Mouse (Mus musculus): ENCODE measurements around the gene Lgals2. TPM values are rescaled to one million over a fixed set of nuclear protein-coding genes. Genes with fewer than 3 reads are reported as not detected.
"Not testable (repeated sequence)": the region's sequence is repeated elsewhere in the genome, so short reads cannot be mapped to it uniquely, and the experiment has no call there.

The Lgals2 gene
- 1 to 10 TPM in 1 of 2 experiments, under 1 TPM in 1; 0.52 to 1.8 TPM for total RNA-seq (2021)
- 0.73 and 0.74 TPM in 2 replicates for polyA plus RNA-seq (2012; rRNA removed)
- long read RNA-seq, partial matches to known transcripts: 0 of 1 reads
- long read RNA-seq, other reads (novel, unspliced or antisense): 1 of 1 reads

DNA sequence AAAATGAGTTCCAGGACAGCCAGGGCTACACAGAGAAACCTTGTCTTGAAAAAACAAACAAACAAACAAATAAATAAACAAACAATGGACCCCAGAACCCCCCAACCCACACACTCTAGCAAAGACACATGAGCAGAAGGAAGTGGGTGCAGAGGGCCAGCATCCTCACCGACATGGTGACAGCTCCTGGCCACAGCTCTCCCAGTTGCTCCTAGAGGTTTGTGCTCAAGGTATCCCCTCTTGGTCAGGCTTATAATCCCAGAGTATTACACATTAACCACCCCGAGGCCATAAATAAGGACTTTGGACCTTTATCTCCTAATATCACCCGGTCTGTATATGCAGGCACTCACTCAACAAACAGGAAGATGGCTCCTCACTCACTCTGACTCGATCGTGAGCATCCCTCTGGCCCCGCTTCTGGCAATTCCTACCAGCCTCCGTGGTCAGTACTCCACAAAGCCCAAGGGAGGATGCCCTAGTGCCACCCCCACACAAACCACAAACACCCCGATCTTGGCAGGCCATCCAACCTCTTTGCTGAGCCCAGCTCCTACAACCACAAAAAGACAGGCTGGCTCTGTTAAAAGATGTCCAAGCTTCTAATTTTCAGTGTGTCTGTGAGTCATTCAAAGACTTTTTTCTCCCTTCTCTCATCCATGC, at the start of gene Lgals2:
Lgals2 (minus strand) TSS at position 227 of the 663 bp plus-strand sequence.
- DNase-seq: no peak

DNA sequence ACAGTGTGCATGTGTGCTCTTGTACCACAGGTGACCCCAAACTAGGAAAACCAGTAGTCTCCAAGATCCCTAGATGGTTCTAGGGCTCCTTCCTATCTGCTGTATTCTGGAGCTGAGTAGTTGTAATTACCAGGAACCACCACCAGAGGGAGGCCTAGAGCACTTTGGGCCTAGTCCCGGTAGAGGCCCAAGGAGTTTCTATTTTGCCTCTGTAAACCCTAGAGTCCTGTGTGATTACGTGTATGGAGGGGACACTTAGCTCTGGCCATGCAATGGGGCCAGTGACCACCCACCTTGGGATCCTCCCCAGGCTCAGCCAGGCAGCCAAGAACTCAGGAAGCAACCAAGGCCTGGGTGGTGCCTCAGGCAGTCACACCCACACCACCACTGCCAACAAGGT, 47.9 kb upstream of the Lgals2 start:
- DNase-seq: peak; percentile 83

DNA sequence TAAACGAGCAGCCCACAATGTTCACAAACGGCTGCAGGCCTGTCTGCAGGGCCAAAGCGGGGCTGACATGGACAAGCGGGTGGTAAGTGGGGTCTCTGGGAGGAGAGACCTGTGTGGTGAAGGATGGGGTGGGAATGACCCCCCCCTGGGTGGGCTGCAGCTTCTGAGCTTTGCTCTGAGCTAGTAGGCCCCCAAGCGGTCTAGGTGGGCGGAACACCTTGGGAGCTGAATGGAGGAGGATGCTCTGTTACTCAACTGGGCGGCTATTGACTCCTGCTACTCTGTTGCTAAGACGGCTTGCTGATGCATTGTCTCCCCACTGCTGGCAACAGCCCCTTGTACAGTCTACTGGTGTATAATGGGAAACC, 46.1 kb upstream of the Lgals2 start:
- no peak for DNase-seq

DNA sequence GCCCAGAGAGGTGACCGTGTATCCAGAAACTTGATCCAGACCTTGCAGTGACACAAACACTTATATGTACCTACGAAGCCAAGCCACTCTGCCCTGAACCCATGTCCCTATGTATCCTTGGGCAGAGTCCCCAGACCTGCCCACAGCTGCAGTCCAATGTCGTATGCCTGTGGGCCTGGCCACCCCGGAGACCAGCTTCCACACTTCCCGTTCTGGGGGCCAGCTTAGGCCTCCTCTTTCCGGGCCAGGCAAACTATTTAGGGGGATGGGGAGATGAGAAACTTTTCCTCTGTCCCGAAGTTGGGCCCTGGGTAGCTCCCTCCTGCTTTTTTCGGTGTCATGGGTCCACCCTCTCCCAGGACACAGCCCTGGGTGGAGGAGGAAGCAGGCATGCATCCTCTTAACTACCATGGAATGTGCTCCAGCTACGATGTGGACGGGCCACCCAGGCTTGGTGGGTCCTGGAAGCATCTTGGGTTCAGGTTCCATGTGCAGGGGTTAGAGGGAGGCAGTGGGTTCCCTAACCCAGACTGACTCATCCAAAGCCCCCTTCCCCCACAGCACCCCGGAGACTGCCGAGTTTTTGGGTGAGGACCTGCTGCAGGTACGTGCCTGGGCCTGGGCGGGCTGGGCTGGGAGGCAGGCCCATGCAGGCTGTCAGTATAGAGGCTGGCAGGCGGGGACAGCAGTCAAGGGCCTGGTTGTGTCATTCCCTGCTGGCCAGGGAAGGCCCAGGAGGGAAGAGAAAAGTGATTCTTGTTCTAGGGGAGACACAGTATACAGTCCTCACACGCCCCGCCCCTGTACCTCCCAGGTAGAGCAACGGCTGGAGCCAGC, 45.5 kb upstream of the Lgals2 start:
- DNase-seq: no peak

DNA sequence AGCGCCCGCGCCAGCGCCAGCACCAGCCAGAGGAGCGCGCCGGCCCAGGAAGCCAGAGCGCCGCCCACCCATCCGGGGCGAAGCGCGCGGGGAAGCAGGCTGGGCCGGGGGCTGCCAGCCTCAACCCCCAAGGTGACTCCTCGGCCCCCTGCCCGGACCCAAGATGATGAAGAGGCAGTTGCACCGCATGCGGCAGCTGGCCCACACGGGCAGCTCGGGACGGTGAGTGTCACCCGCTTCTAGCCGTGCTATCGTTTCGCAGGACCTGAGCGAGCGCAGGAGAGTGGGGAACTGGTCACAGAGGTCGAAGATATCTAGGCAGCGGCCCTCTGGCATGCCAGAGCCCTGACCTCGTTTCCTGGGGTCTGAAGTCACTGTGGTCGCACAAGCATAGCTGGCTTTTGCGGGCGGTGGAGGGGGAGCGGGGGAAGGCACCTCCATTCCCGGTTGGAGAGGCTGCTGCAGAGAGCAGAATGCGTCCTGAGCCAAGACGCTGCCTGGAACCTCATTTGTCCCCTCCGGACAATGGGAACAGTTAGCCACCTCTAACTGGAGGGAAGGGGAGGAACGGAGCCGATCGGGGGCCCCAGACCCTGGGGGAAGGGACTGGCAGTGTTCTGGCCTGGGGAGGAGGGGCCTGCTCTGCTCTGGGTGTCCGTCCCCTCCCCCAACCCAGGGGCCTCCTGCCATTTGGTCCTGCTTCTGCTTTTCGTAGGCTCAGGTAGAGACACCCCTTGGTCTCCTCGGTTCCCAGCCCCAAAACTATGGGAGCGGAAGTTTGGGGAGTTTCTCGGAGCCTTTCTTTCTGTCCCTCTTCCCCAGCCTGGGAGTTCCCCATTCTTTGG, 44.6 kb upstream of the Lgals2 start, which contains the start of gene Sh3bp1:
Sh3bp1 (plus strand) TSS at position 29 of the 845 bp plus-strand sequence.
- peak; percentile 79 for DNase-seq

DNA sequence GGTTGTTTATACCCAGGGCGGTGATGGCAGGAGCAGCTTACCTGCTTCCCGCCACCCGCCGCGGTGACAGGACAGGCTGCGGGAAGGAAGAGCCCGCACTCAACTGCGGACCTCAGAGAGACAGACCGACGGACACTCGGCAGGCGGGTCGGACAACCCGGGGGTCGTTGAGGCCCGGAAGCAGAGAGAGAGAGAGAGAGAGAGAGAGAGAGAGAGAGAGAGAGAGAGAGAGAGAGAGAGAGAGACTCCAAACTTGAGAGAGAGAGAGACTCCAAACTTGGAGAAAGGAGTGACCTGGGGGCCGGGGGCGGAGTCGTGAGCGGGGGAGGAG, 44.0 kb upstream of the Lgals2 start, which contains the start of gene Gm49510:
Gm49510 (plus strand) TSS at position 259 of the 331 bp plus-strand sequence.
- no peak for DNase-seq

DNA sequence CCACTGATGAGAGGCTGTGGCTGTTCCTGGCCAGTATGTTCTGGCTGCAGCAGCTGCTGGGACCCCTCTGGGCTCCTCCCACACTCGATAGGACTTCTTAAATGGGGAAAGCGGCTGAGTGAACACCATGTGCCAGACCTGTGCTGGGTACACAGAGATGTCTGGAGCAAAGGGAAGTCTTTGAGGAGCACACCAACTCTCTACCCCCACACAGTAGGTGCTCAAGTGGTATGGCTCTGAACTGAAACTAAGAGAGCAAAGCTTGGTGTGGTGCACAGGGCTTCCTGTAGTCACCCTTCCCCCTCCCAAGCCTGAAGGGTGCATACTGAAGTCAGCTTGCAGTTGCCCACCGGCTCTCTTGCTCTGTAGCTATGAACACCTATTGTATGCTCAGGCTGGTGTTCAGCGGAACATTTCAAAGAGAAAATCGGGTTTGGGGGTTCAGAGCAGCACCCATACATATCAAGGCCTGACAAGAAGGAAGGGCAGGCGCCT, 43.2 kb upstream of the Lgals2 start:
- DNase-seq: no peak

DNA sequence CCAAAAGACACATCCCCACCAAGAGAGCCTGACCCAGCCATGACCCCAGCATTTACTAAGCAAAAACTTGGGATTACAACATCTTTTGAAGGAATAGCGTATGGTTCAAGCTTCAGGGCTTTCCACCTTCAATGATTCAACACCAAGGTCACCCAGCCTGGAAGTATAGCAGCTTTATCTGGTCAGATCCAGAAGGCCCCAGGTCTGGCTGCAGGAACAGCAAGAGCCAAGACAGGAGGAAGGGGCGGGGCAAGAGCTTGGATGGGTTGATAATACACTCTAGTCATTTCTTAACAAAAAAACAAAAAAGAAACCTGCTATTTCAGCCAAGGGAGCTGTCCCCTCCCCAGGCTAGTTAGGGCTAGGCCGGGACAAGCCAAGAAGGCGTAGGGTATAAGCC, 42.2 kb upstream of the Lgals2 start:
- DNase-seq: no peak

DNA sequence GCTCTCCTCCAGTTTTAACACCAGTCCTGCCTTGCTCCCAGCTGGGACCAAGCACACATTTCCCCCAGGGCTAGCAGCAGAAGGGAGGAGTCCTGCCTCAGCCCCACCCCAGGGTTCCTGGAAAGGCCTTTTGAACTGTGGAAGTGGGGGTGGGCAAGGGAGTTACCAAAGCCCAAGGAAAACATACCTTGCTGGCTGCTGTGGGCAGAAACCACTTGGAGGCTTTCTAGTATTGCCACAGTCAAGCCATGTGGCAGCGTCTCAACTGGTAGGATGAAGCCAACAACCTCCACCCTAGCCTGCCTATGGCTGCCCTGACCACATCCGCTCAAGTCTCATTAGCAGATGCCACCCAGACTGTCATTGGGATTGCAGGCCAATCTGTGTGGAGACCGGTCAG, 40.8 kb upstream of the Lgals2 start:
- no peak for DNase-seq

DNA sequence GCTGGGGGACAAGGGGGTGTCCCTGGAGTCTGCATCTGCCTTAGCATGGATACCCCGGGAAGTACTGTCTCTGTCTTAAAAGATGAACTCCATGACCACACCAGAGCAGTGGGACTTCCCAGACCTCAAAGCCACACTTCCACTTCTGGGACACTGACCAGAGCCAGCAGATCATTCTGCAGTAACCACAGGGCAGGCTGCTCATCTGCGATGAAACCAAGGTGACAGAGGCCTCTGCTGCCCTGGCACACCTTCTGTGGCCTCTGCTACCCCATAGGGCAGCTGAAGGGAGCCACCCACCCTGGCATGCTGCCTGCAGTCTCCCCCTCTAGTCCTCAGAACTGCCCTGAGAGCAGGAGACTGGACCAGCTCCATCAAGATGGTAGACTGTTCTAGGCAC, 40.4 kb upstream of the Lgals2 start:
- no peak for DNase-seq

DNA sequence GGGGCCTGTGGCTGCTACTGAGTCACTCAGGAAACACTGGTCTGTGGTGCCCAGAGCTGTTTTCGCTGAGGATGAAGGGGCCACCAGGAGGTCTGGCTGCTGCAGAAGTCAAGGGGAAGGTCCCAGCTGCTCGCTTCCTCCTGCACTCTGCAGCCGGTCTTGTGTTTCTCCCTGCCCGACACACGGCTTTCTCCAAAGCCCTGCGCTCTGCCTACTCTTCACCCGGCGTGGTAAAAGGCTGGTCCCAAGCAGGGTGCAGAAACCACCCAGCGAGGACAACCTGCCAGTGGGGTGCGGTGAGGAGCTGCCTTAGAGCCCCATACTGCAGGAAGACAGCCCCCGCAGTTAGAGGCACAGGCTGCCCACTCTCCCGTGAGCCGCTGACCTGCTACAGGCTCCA, 39.4 kb upstream of the Lgals2 start:
- no peak for DNase-seq

DNA sequence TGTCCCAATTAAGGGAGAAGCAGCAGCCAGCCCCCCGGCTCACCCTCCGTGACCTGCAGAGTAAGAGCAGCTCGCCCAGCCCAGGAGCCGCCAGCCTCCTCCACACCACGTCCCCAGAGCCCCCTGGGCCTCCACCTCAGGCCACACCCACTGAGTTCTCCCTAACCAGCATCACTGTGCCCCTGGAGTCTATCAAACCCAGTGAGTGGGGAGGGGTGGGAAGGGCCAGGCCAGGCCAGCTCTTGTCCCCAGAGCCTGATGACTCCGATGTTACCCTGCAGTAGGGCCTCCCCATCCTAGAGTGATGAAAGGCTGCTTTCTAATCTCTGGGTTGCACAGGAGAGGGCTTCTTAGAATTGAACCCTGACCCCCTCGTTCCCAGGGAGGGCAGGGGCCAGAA, 37.1 kb upstream of the Lgals2 start:
- no peak for DNase-seq

DNA sequence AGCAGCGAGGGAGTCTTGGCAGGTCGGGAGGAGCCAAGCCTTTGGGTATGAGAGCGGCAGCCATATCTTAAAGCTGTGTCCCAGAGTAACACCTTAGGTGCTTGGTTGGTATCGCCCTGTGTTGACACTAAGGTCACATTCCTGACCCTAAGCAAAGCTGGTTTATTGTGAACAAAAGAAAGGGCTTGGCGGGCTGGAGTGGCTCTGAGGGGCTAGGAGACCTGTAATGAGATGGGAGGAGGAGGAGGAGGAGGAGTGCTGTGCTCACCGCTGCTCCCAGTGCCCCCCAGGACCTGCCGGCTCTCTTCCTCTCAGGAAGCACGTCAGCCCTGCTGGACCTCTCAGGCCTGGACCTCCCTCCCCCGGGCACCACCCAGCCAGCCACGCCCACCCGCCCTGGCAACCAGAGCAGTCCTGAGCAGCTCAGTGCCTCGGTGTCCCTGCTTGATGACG, 34.1 kb upstream of the Lgals2 start:
- no peak for DNase-seq

DNA sequence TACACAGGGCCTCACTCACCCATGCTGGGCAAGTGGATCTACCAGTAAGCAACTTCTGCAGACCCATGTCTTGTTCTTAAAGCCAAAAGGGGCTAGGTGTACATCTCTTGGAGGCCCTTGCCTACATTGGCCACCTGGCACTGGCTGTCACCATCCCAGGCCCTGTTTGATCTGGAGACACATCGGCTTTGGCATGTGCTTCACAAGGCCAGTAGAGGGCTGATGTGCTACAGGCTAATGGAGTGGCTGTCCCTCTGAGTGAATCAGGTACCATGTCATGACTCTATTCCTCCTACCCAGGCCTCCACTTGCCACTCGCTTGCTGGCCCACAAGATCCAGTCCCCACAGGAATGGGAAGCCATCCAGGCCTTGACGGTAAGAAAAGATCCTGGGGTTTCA, 26.5 kb upstream of the Lgals2 start:
- no peak for DNase-seq

DNA sequence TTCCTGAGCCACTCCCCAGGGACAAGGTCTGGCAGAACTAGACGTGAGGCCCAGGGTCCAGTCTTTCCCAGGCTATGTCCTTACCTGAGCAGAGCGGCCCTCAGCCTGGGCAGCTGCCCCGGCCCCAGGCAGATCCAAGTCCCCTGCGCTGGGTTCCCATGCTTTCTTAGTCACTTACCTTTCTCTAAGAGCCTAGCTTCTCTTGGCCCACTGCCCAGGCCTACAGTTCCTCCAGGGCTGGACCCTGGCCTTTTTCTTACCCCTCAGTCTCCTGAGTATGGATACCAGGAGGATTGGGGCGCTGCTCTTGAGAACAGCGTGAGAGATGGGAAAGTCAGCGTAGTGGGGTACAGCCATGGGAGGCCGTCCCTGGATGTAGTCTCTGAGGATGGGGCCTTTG, 25.1 kb upstream of the Lgals2 start:
- DNase-seq: no peak

DNA sequence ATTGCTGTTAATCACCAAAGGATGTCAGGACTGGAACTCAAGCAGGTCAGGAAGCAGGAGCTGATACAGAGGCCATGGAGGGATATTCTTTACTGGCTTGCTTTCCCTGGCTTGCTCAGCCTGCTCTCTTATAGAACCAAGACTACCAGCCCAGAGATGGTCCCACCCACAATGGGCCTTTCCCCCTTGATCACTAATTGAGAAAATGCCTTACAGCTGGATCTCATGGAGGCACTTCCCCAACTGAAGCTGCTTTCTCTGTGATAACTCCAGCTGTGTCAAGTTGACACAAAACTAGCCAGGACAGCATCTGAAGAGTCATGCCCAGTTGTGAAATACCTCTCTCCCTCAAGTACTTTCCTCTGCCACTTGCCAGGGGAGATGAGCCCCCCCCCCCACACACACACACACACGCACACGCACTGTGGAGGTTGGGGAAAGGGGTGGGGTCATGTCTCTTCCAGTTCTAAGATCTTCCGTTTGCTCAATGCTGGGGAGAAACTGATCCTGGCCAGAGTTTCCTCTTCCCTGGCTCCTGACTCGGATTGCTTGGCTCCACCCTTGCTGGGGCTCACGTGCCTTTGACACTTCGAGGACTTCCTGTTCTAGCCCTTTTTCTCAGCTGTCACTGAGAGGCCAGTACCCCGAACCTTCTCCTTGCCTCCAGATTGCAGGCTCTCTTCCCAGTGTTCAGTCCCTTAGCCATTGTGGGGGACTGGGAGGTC, 23.6 kb upstream of the Lgals2 start:
- DNase-seq: not testable (repeated sequence)

DNA sequence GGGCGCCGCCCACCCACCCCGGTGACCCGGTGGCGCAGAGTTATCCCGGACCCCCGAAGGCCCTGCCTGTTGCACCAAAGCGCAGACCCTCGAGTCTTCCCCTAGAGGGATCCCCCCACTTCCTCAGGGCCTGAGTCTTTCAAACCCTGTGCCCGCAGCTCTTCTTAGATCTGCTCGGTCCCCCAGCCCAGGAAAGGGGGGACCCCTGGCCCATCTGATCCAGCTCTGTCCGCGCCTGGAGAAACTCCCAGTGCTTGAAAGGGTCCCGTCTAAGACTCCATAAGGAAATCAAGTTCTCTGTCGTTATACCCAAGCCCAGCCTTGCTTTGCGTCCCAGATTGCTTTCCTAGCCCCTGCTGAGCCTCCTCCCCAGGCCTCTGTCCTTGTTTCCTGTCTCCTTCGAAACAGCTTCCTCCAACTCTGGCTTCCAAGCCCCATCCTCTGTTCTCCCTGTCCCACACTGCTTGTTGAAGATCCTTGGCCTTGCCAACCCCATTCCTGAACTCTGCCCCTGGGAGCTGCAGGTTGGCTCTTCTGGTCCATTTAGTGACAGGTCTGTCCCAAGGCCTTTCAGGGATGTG, 22.6 kb upstream of the Lgals2 start:
- DNase-seq: peak; percentile 43

DNA sequence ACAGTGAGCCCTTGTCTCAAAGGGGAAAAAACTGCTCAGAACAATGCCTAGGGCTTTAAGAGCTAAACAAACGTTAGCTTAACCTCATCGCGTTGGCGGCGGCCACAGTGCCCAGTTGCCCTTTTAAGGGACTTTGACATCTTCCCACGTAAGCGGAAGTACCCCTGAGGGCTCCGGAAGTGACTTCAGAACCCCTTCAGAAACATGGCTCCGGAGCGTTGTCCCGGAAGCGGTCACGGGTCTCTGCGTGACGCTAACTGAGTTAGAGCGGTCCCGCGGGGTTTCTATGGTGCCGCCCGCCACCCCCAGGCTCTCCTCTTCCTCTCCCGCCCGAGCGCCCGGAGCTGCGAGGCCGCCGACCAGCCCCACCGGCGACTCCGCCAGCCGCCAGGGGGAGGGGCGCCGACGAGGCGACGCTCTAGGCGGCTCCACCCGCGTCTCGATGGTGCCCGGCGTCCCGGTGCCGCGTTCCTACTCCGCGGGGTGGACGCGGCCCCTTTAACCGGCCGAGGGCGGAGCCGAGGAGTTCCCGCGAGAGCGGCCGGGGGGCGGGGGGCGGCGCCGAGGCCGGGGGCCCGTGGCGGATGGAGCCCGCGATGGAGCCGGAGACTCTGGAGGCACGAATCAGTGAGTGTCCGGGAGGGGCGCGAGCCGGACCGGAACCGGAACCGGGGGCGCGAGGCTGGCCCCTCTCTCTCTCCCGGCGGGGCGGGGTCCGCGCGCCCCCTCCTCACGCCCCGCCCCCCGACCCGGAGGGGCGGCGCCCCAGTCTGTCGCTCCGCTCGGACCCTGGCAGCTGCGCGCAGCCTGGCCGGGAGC, 21.9 kb upstream of the Lgals2 start, which contains the start of gene Gga1:
Gga1 (plus strand) TSS at position 200 of the 819 bp plus-strand sequence.
- DNase-seq: peak; percentile 95

DNA sequence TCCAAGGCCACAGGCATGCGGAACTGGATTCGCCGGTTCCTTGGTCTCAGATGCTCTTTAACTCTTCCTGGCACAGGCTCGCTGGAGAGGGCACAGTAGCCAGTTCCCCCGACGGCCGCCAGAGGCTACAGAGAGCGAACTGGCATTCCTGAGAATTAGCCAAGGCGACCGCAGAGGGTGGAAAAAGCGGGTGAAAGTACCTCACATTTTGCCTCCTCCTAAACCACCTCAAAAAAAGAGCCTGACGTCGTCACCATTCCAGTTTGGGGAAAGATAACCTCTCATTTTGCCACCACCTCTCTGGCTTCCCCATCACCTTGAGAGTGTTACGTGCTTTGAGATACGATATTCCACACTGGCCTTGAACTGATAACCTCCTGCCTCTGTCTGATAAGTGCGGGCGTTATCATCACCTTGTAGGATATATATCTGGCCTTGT, 20.9 kb upstream of the Lgals2 start:
- DNase-seq: peak; percentile 86

DNA sequence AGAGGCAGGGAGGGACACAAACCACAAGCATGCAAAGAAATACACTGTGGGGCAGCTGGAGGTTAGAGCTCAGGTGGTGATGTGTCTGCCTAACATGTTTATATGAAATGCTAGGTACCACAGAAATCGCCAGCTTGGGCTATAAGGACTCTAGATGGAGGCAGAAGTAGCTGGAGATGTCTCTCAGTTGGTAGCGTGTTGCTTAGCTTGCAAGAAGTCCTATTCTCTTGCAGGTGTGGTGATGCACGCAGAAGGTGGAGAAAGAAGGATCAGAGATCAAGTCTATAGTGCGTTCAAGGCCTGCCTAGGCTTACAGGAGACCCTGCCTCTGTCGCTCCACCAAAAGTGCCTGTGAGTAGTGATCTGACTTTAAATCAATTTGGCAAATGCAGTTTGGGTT, 20.2 kb upstream of the Lgals2 start:
- no peak for DNase-seq

All from adrenal gland, adult 2 months (tissue).